ENCODE assay signal across 15 mouse cellular contexts in genomic region chr9:62932575-62933339, GRCm38 (mm10). TPM values are rescaled to one million over a fixed set of nuclear protein-coding genes. Genes with fewer than 3 reads are reported as not detected.
A peak's percentile ranks its signal among the peaks of the same experiment; 100 is the strongest.
DNase-seq lines count a peak whose midpoint lies in the region; ATAC-seq and TF ChIP-seq lines count a peak whose summit lies in the region.
"Had no signal": no experiment of that assay in that cellular context is flagged by ENCODE, and none has a peak within 500 bp of the region (broad histone marks: within the 10 kb centered on the region; RNA-seq: fewer than 3 reads in every experiment).

No protein-coding gene starts in this region.

- no peaks in the 10 kb centered on the region for H3K9me3 ChIP-seq in liver, embryonic 16.5 days (replicated peaks; ENCODE audit: control insufficient read depth, low read length)
- H3K9me3 ChIP-seq in midbrain, embryonic 11.5 days (ENCODE audit: control insufficient read depth, low read length) = no peaks in the 10 kb centered on the region
- H3K9me3 ChIP-seq: embryonic facial prominence, embryonic 10.5 days; forebrain, embryonic 10.5 days had no signal

- TF ChIP-seq POLR2A in kidney, adult 2 months (IDR thresholded peaks at IDR 0.05; ENCODE audit: low read depth, low read length) = no peak

- no peaks in the 10 kb centered on the region for H3K27me3 ChIP-seq in kidney, adult 2 months (replicated peaks; ENCODE audit: control insufficient read depth, insufficient read depth, low read length)
- H3K27me3 ChIP-seq in liver, embryonic 16.5 days (ENCODE audit: control insufficient read depth, insufficient read depth, low read depth, low read length) = no peaks in the 10 kb centered on the region
- no peaks in the 10 kb centered on the region for H3K27me3 ChIP-seq in midbrain, embryonic 11.5 days (ENCODE audit: control insufficient read depth, insufficient read depth, low read length)

- H3K4me2 ChIP-seq in liver, embryonic 16.5 days (ENCODE audit: low read depth, low read length) = no peak overlapping the region
- no peak overlapping the region for H3K4me2 ChIP-seq in midbrain, embryonic 11.5 days
- H3K4me2 ChIP-seq: hindbrain, embryonic 14.5 days had no signal

- 52% methylated on average over 4 of the region's 4 CpGs for WGBS in kidney, adult 2 months
- 29% methylated on average over 4 of the region's 4 CpGs for WGBS in liver, embryonic 16.5 days (ENCODE audit: insufficient replicate concordance)
- 89% methylated on average over 4 of the region's 4 CpGs for WGBS in midbrain, embryonic 11.5 days

- no peak overlapping the region for H3K4me3 ChIP-seq in kidney, adult 2 months (ENCODE audit: insufficient read depth, low read depth, low read length)
- H3K4me3 ChIP-seq in liver, embryonic 16.5 days (ENCODE audit: low read depth, low read length) = no peak overlapping the region
- H3K4me3 ChIP-seq in midbrain, embryonic 11.5 days (ENCODE audit: low read depth, low read length) = no peak overlapping the region
- H3K4me3 ChIP-seq: embryonic facial prominence, embryonic 10.5 days; forebrain, embryonic 10.5 days had no signal

- ATAC-seq in liver, embryonic 16.5 days (ENCODE audit: low read depth) = no peak
- no peak for ATAC-seq in midbrain, embryonic 11.5 days (ENCODE audit: low FRiP score)
- ATAC-seq: activated CD4-positive, CD25-positive, alpha-beta regulatory T cell, adult 4 months had no signal

- TF ChIP-seq CTCF in kidney, adult 2 months (conservative IDR thresholded peaks at IDR 0.05; ENCODE audit: insufficient read depth, insufficient read length, low read depth, low read length) = no peak

- no peaks in the 10 kb centered on the region for H3K36me3 ChIP-seq in kidney, adult 2 months (ENCODE audit: control insufficient read depth, insufficient read depth, low read length)
- no peaks in the 10 kb centered on the region for H3K36me3 ChIP-seq in liver, embryonic 16.5 days (ENCODE audit: control insufficient read depth, insufficient read depth)
- no peaks in the 10 kb centered on the region for H3K36me3 ChIP-seq in midbrain, embryonic 11.5 days (ENCODE audit: control insufficient read depth, insufficient read depth, low read length)

- DNase-seq in kidney, adult 2 months = peak; percentile 26
- DNase-seq in kidney, postnatal 4 days = no peak
- DNase-seq in A20 (ENCODE audit: low read depth, low spot score) (peak; percentile 73), MEL-GATA-1-ER (ENCODE audit: extremely low read depth, low read depth) (peak; percentile 19)
- DNase-seq in midbrain, embryonic 11.5 days (ENCODE audit: low spot score, missing footprints) = no peak
- no peak for DNase-seq in cerebellum, adult 9-10 months
- DNase-seq in embryo, embryonic 10.5 days (ENCODE audit: low spot score) = no peak
- DNase-seq: kidney, postnatal 14 days; thymus, postnatal 25 days had no signal

- no peak overlapping the region for H3K9ac ChIP-seq in liver, embryonic 16.5 days (ENCODE audit: low read depth, low read length)
- H3K9ac ChIP-seq in midbrain, embryonic 11.5 days (ENCODE audit: low read length) = no peak overlapping the region
- H3K9ac ChIP-seq: hindbrain, embryonic 14.5 days; liver, embryonic 14.5 days had no signal

- peaks cover 26% of the 10 kb centered on the region for H3K4me1 ChIP-seq in kidney, adult 2 months (ENCODE audit: control insufficient read depth, insufficient read depth, low read length)
- H3K4me1 ChIP-seq in liver, embryonic 16.5 days (ENCODE audit: control insufficient read depth, low read depth, low read length) = peaks cover 17% of the 10 kb centered on the region
- no peaks in the 10 kb centered on the region for H3K4me1 ChIP-seq in midbrain, embryonic 11.5 days (ENCODE audit: control insufficient read depth, insufficient read depth, low read length)
- H3K4me1 ChIP-seq: embryonic facial prominence, embryonic 10.5 days had no signal

- H3K27ac ChIP-seq in kidney, adult 2 months (ENCODE audit: insufficient read depth, low read depth, low read length) = no peak overlapping the region; the same call in 1 of the 2 replicates
- H3K27ac ChIP-seq in liver, embryonic 16.5 days (ENCODE audit: low read length) = peak overlapping the region; percentile 41; the same call in 1 of the 2 replicates
- H3K27ac ChIP-seq in midbrain, embryonic 11.5 days (ENCODE audit: low read depth, low read length) = no peak overlapping the region
- H3K27ac ChIP-seq: embryonic facial prominence, embryonic 10.5 days; forebrain, embryonic 10.5 days; hindbrain, embryonic 14.5 days; liver, embryonic 14.5 days had no signal

RNA-seq across cellular contexts. Expression of gene Pias1, which starts 55.0 kb away (rescaled TPM):
- 24.8 and 26.7 TPM in 2 replicates for polyA plus RNA-seq in kidney, adult 2 months (2012; rRNA removed)
- polyA plus RNA-seq in liver, embryonic 16.5 days (2015; fragmentation: Nextera tagmentation; extraction: Ambion mirVana) = 27.0 and 28.5 TPM in 2 replicates
- polyA plus RNA-seq in midbrain, embryonic 11.5 days (2014; fragmentation: Nextera tagmentation; extraction: Ambion mirVana) = 73.3 and 74.5 TPM in 2 replicates

Comparison
In these comparisons a context has a peak if more than half of its experiments do, and no peak if none do; other contexts are left out.
1. DNase-seq: peak in kidney, adult 2 months (single experiment), A20 (single experiment) and MEL-GATA-1-ER (single experiment); none in kidney, postnatal 4 days (0 of 2), midbrain, embryonic 11.5 days (single experiment), cerebellum, adult 9-10 months (single experiment) and embryo, embryonic 10.5 days (single experiment).